Mouse (Mus musculus): ENCODE measurements around the gene Eif5a. TPM values are rescaled to one million over a fixed set of nuclear protein-coding genes. Genes with fewer than 3 reads are reported as not detected.

Eif5a gene
- total and polyA plus RNA-seq, 3 experiments, result 763 to 2,879 (median 1,285) TPM

DNA sequence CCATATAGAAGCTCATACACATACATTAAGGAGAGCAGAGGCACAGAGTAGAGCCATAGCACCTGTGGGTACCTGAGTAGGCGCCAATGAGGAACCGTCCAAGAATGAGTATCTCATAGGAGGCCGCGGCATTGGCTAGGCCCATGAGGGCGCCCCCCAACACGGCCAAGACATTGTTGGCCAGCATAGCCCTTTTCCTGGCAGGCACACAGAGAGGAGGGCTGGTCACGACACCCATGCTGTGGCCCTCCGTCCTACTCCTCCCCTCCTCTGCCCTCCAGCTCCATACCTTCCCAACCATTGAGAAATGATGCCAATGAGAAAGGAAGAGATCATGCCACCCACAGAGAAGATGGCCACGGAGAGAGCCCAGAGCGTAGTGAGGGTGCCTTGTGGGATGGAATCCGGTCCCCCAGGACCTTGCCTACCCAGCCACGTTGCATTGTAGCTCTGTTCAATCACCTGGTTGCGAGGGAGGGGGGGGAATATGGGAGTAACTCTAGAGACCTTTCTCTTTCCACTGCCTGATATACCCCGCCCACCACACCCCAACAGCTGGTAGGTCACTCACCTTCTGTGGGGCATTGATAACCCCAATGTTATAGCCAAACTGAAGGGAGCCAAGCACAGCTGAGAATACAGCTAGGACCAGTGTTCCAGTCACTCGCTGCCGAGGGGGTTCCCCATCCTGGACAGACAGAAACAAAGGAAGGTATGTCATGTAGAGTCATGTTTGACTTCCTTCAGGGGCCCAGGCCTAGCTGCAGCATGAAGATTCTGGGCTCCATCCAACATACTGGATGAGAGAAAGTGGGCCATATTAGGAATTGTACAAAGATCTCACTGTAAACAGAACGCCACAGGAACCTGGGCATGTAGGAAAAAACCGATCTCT lies 24.5 kb upstream of the Eif5a start:
- H3K27me3 ChIP-seq (ENCODE audit: insufficient read depth, low read length), result peaks cover 56% of the 10 kb centered on the region
- TF ChIP-seq GATA1 (IDR thresholded peaks at IDR 0.05; ENCODE audit: borderline replicate concordance, low read length) (no peak), GATA2 (IDR thresholded peaks at IDR 0.05; ENCODE audit: borderline replicate concordance, low read depth, low read length) (no peak), POLR2AphosphoS5 (IDR thresholded peaks at IDR 0.05; ENCODE audit: insufficient replicate concordance, low read depth, low read length) (no peak), TAL1 (conservative IDR thresholded peaks at IDR 0.05; ENCODE audit: low read depth, low read length) (no peak), CTCF (IDR thresholded peaks at IDR 0.05; ENCODE audit: low read depth, low read length) (no peak)

GRCm38 (mm10) chr11:69945216-69945615 lies 23.5 kb upstream of the Eif5a start:
- Histone ChIP-seq H3K4me1 (ENCODE audit: insufficient read depth, low read depth, low read length) (peaks cover 41% of the 10 kb centered on the region), H3K9me3 (replicated peaks) (no peaks in the 10 kb centered on the region), H3K4me3 (ENCODE audit: low read depth, low read length) (no peak overlapping the region), H3K27me3 (ENCODE audit: insufficient read depth, low read length) (peaks cover 57% of the 10 kb centered on the region), H3K36me3 (replicated peaks) (no peaks in the 10 kb centered on the region)
- ATAC-seq (ENCODE audit: extremely low read depth, insufficient number of reproducible peaks, low FRiP score, poor library complexity, severe bottlenecking) (no peak), DNase-seq (ENCODE audit: low spot score) (no peak)
- no peak for TF ChIP-seq POLR2AphosphoS5 (IDR thresholded peaks at IDR 0.05; ENCODE audit: insufficient replicate concordance, low read depth, low read length)
- TF ChIP-seq GATA1 (IDR thresholded peaks at IDR 0.05; ENCODE audit: borderline replicate concordance, low read length), result no peak
- TF ChIP-seq GATA2 (IDR thresholded peaks at IDR 0.05; ENCODE audit: borderline replicate concordance, low read depth, low read length), result no peak

More for the DNA sequence above, 24.5 kb upstream of the Eif5a start:
- Histone ChIP-seq H3K9me3 (replicated peaks) (no peaks in the 10 kb centered on the region), H3K36me3 (replicated peaks) (no peaks in the 10 kb centered on the region), H3K4me1 (ENCODE audit: insufficient read depth, low read depth, low read length) (peaks cover 41% of the 10 kb centered on the region), H3K4me3 (ENCODE audit: low read depth, low read length) (0 out of 2 replicates have a peak overlapping the region, but pooled peaks have one; percentile 20)
- DNase-seq (ENCODE audit: low spot score) (no peak), ATAC-seq (ENCODE audit: extremely low read depth, insufficient number of reproducible peaks, low FRiP score, poor library complexity, severe bottlenecking) (no peak)

GRCm38 (mm10) chr11:69940962-69941361 lies 19.2 kb upstream of the Eif5a start:
- Histone ChIP-seq H3K9me3 (replicated peaks) (peaks cover 2% of the 10 kb centered on the region), H3K4me1 (ENCODE audit: insufficient read depth, low read depth, low read length) (peaks cover 8% of the 10 kb centered on the region), H3K36me3 (replicated peaks) (no peaks in the 10 kb centered on the region), H3K4me3 (ENCODE audit: low read depth, low read length) (no peak overlapping the region), H3K27me3 (ENCODE audit: insufficient read depth, low read length) (peaks cover 91% of the 10 kb centered on the region)
- TF ChIP-seq POLR2AphosphoS5 (IDR thresholded peaks at IDR 0.05; ENCODE audit: insufficient replicate concordance, low read depth, low read length) (no peak), GATA2 (IDR thresholded peaks at IDR 0.05; ENCODE audit: borderline replicate concordance, low read depth, low read length) (no peak), GATA1 (IDR thresholded peaks at IDR 0.05; ENCODE audit: borderline replicate concordance, low read length) (no peak), CTCF (IDR thresholded peaks at IDR 0.05; ENCODE audit: low read depth, low read length) (no peak), TAL1 (conservative IDR thresholded peaks at IDR 0.05; ENCODE audit: low read depth, low read length) (no peak)
- DNase-seq (ENCODE audit: low spot score) (no peak), ATAC-seq (ENCODE audit: extremely low read depth, insufficient number of reproducible peaks, low FRiP score, poor library complexity, severe bottlenecking) (no peak)

DNA sequence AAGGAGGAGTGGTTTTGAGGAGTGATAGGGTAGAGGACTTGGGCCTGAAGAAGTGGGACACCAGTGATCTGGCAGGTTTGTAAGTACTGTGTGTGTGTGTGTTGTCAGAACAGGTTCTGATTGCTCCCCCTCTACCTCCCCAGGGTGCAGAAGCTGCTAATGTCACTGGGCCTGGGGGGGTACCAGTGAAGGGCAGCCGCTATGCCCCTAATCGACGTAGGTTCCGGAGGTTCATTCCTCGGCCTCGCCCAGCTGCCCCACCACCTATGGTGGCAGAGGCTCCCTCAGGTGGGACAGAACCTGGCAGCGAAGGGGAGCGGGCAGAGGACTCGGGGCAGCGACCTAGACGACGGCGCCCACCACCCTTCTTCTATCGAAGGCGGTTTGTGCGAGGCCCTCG lies 18.0 kb upstream of the Eif5a start:
- peaks cover 12% of the 10 kb centered on the region for H3K9me3 ChIP-seq (replicated peaks)
- H3K36me3 ChIP-seq (replicated peaks), result no peaks in the 10 kb centered on the region
- H3K4me3 ChIP-seq (ENCODE audit: low read depth, low read length), result no peak overlapping the region
- peaks cover 8% of the 10 kb centered on the region for H3K4me1 ChIP-seq (ENCODE audit: insufficient read depth, low read depth, low read length)
- ATAC-seq (ENCODE audit: extremely low read depth, insufficient number of reproducible peaks, low FRiP score, poor library complexity, severe bottlenecking) (no peak), DNase-seq (ENCODE audit: low spot score) (no peak)
- H3K27me3 ChIP-seq (ENCODE audit: insufficient read depth, low read length), result peaks cover 89% of the 10 kb centered on the region
- TF ChIP-seq TAL1 (conservative IDR thresholded peaks at IDR 0.05; ENCODE audit: low read depth, low read length), result no peak
- no peak for TF ChIP-seq GATA1 (IDR thresholded peaks at IDR 0.05; ENCODE audit: borderline replicate concordance, low read length)
- no peak for TF ChIP-seq GATA2 (IDR thresholded peaks at IDR 0.05; ENCODE audit: borderline replicate concordance, low read depth, low read length)
- no peak for TF ChIP-seq POLR2AphosphoS5 (IDR thresholded peaks at IDR 0.05; ENCODE audit: insufficient replicate concordance, low read depth, low read length)

DNA sequence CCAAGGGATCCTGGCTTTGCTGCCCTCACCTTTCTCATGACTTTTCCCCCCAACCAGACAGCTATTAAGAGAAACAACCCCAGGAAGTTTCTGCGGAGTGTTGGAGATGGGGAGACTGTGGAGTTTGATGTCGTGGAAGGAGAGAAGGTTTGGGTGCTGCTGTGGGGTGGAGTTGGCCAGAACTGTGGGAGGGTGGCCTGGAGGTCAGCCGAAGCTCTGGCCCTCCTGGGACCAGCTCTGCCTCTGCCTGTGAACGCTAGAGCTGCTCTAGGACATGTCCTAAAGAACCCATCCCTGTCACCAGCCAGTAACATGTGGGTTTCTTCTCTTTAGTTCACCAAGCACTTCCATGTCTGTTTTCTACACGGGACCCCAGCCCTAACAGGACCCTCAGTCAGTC lies 17.4 kb upstream of the Eif5a start:
- ATAC-seq (ENCODE audit: extremely low read depth, insufficient number of reproducible peaks, low FRiP score, poor library complexity, severe bottlenecking), result no peak
- peaks cover 13% of the 10 kb centered on the region for H3K4me1 ChIP-seq (ENCODE audit: insufficient read depth, low read depth, low read length)
- H3K36me3 ChIP-seq (replicated peaks), result no peaks in the 10 kb centered on the region
- peaks cover 12% of the 10 kb centered on the region for H3K9me3 ChIP-seq (replicated peaks)
- TF ChIP-seq GATA2 (IDR thresholded peaks at IDR 0.05; ENCODE audit: borderline replicate concordance, low read depth, low read length) (no peak), POLR2AphosphoS5 (IDR thresholded peaks at IDR 0.05; ENCODE audit: insufficient replicate concordance, low read depth, low read length) (no peak), TAL1 (conservative IDR thresholded peaks at IDR 0.05; ENCODE audit: low read depth, low read length) (no peak), GATA1 (IDR thresholded peaks at IDR 0.05; ENCODE audit: borderline replicate concordance, low read length) (no peak), CTCF (IDR thresholded peaks at IDR 0.05; ENCODE audit: low read depth, low read length) (no peak)
- DNase-seq (ENCODE audit: low spot score), result no peak
- peaks cover 89% of the 10 kb centered on the region for H3K27me3 ChIP-seq (ENCODE audit: insufficient read depth, low read length)
- no peak overlapping the region for H3K4me3 ChIP-seq (ENCODE audit: low read depth, low read length)

DNA sequence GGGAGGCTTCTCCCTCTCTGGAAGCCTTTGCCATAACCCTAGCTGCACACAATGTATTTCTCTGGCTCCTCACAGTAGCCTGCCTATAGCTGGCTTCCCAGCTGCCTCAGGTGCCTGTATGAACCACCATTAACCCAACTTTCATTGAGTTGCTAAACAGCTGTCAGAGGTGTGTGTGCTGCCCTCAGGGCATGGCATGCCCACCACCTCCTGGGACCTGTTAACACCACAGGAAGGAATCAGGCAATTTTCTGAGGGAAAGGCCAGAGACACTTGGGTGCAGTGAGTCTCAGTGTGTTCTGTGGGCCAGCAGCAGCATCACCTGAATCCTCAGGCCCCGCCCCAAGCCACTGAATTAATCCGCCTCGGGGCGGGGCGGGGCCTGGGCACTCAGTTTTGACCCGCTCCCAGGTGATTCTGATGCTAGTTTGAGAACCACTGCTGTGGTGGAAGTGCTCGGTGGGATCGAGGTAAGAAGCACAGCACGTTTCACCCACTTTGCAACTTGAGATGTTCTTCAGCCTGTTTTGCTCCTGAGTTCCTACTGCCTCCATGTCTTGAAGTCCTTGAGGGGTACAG lies 16.7 kb upstream of the Eif5a start:
- DNase-seq (ENCODE audit: low spot score) (no peak), ATAC-seq (ENCODE audit: extremely low read depth, insufficient number of reproducible peaks, low FRiP score, poor library complexity, severe bottlenecking) (no peak)
- H3K27me3 ChIP-seq (ENCODE audit: insufficient read depth, low read length), result peaks cover 85% of the 10 kb centered on the region
- peaks cover 18% of the 10 kb centered on the region for H3K4me1 ChIP-seq (ENCODE audit: insufficient read depth, low read depth, low read length)
- H3K36me3 ChIP-seq (replicated peaks), result no peaks in the 10 kb centered on the region
- H3K9me3 ChIP-seq (replicated peaks), result peaks cover 12% of the 10 kb centered on the region
- no peak for TF ChIP-seq TAL1 (conservative IDR thresholded peaks at IDR 0.05; ENCODE audit: low read depth, low read length)
- TF ChIP-seq POLR2AphosphoS5 (IDR thresholded peaks at IDR 0.05; ENCODE audit: insufficient replicate concordance, low read depth, low read length), result no peak
- no peak for TF ChIP-seq GATA2 (IDR thresholded peaks at IDR 0.05; ENCODE audit: borderline replicate concordance, low read depth, low read length)
- TF ChIP-seq GATA1 (IDR thresholded peaks at IDR 0.05; ENCODE audit: borderline replicate concordance, low read length), result no peak
- TF ChIP-seq CTCF (IDR thresholded peaks at IDR 0.05; ENCODE audit: low read depth, low read length), result no peak
- no peak overlapping the region for H3K4me3 ChIP-seq (ENCODE audit: low read depth, low read length)
